Mouse (Mus musculus) forelimb bud, embryonic 11.5 days (tissue): ENCODE data around the gene Inka1.

Experiments used
- DNase-seq: peaks from one replicate; pipeline ENCODE4 v3.0.0-alpha.2; 2012; ENCODE audit warnings: low read depth, low spot score

Inka1 gene

GRCm38 (mm10) chr9:107984052-107984753, 1.5 kb downstream of the Inka1 start:
- DNase-seq, result no peak

- DNase-seq, result peak; percentile 95
These were observed 2.2 kb downstream of the Inka1 start for GRCm38 (mm10) chr9:107983421-107983890.

- DNase-seq, result peak; percentile 92
These were observed 2.9 kb downstream of the Inka1 start, which contains the start of gene Gm20661 for GRCm38 (mm10) chr9:107982681-107983346. Gene Gm20661, plus strand, starts transcription at chr9:107983058.

- DNase-seq, result peak; percentile 92
These were observed 3.7 kb downstream of the Inka1 start for GRCm38 (mm10) chr9:107981684-107982605.

- DNase-seq, result no peak
These were observed 6.9 kb downstream of the Inka1 start for GRCm38 (mm10) chr9:107978815-107979214.

- DNase-seq, result no peak
These were observed 10.0 kb downstream of the Inka1 start, which contains the start of gene Uba7 for GRCm38 (mm10) chr9:107975399-107976386. Gene Uba7, plus strand, starts transcription at chr9:107975505.

GRCm38 (mm10) chr9:107974491-107975171, 11.0 kb downstream of the Inka1 start:
- DNase-seq, result no peak

- DNase-seq, result no peak
These were observed 13.8 kb downstream of the Inka1 start for GRCm38 (mm10) chr9:107971690-107972541.

GRCm38 (mm10) chr9:107970311-107970710, 15.4 kb downstream of the Inka1 start:
- no peak for DNase-seq

- DNase-seq, result no peak
These were observed 17.1 kb downstream of the Inka1 start for GRCm38 (mm10) chr9:107968531-107968930.

GRCm38 (mm10) chr9:107967437-107967836, 18.2 kb downstream of the Inka1 start:
- no peak for DNase-seq

GRCm38 (mm10) chr9:107966676-107967075, 19.0 kb downstream of the Inka1 start:
- DNase-seq, result no peak

- DNase-seq, result no peak
These were observed 21.0 kb downstream of the Inka1 start for GRCm38 (mm10) chr9:107964681-107965080.

- DNase-seq, result peak; percentile 86
These were observed 22.0 kb downstream of the Inka1 start for GRCm38 (mm10) chr9:107963700-107964099.

GRCm38 (mm10) chr9:107962916-107963315, 22.8 kb downstream of the Inka1 start:
- no peak for DNase-seq

- DNase-seq, result no peak
These were observed 23.8 kb downstream of the Inka1 start for GRCm38 (mm10) chr9:107961881-107962280.

- DNase-seq, result no peak
These were observed 24.3 kb downstream of the Inka1 start for GRCm38 (mm10) chr9:107961351-107961762.

GRCm38 (mm10) chr9:107960928-107961327, 24.8 kb downstream of the Inka1 start:
- no peak for DNase-seq

GRCm38 (mm10) chr9:107959896-107960295, 25.8 kb downstream of the Inka1 start:
- DNase-seq, result no peak
